Mouse (Mus musculus) stomach, postnatal 0 days (tissue): ENCODE results near the gene Nrp2.

ENCODE experiments used
- CTCF ChIP-seq: IDR thresholded peaks from 2 replicates; pipeline ENCODE4 v1.5.1; 2016; ENCODE audit warnings: antibody characterized with exemption, low read depth, mild to moderate bottlenecking, moderate library complexity
- EP300 ChIP-seq: optimal IDR thresholded peaks from 2 replicates; pipeline ENCODE3; 2016; ENCODE audit warnings: antibody characterized with exemption

- TF ChIP-seq CTCF (no peak), EP300 (no peak)
Measured at GRCm38 (mm10) chr1:62716836-62717478, 13.9 kb downstream of the Nrp2 start.
